Mouse (Mus musculus) cerebellum, adult (tissue): ENCODE measurements around the gene Slitrk3.
A peak's percentile ranks its signal among the peaks of the same experiment; 100 is the strongest.
"Not testable (repeated sequence)": the region's sequence is repeated elsewhere in the genome, so short reads cannot be mapped to it uniquely, and the experiment has no call there.

ENCODE experiments used
- ATAC-seq: cut with Nextera tagmentation; 2 replicates; pipeline ENCODE4 v1.9.2; 2017; ENCODE audit warnings: mild to moderate bottlenecking, moderate library complexity, mixed read lengths; ENCODE audit not compliant: insufficient number of reproducible peaks, low FRiP score, low TSS enrichment

Gene Slitrk3

DNA sequence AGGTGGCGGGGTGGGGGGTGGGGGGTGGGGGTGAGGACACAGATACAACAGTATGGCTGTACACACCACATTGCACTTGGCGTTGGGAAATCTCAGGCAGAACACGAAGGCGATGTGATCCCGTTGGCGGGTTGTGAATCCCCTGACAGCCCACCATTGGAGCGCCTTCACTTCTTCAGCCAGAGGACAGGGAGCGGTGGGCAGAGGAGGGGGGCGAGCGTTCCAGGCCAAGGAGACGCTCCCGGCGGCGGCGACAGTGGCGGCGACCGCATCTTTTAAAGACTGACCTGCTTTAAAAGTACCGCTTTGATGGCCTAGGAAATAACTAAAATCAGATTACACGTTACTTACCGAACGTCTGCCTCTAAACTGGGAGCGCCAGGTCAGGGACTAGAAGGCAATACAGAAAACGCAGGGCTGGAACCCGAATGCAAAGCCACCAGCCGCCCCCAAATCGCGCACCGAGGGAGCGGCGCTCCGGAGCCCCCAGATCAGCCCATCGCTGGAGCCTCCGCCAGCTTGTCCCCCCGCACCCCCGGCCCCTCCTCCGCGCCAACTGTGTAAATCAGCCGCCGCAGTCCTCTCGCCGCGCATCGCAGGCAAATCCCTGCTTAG is at the start of gene Slitrk3:
TSS of gene Slitrk3 (minus strand) at position 607 of the 615 bp plus-strand sequence.
- ATAC-seq: peak; percentile 36

DNA sequence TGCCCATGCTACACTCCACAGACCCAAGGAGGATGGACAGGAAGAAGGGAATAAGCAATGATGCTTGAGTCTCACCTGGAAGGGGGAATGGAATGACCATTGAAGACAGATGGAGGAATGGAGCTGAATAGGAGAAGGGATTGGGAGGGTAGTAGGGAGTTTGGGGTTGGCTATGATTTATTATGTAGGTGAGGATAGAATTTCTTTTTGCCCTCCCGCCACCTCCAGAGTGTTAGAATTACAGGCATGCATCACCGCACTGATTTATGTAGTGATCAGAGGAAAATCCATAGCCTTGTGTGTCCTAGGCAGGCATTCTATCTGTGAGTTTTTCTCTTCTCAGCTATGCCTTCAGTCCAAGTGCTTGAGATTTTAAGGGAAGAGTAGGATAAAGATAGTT is 36.8 kb upstream of the Slitrk3 start:
- ATAC-seq: not testable (repeated sequence)

DNA sequence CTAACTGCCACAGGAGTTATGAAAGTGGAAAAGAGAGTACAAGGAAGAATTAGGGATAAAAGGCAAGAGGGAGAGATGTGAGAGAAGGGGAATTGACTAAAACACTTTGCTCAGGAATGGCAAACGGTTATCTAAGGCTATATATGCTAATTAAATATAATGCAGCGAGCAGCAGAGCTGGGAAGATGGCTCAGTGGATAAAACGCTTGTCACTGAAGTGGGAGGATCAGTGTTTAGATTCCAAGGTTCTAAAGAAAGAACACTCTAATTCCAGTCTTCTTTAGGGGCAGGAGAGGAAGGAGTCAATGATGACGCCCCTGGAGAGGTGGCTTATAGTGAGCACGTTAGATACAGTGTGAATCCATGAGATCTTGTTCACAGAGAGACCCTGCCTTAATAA is 27.0 kb upstream of the Slitrk3 start:
- ATAC-seq: no peak

DNA sequence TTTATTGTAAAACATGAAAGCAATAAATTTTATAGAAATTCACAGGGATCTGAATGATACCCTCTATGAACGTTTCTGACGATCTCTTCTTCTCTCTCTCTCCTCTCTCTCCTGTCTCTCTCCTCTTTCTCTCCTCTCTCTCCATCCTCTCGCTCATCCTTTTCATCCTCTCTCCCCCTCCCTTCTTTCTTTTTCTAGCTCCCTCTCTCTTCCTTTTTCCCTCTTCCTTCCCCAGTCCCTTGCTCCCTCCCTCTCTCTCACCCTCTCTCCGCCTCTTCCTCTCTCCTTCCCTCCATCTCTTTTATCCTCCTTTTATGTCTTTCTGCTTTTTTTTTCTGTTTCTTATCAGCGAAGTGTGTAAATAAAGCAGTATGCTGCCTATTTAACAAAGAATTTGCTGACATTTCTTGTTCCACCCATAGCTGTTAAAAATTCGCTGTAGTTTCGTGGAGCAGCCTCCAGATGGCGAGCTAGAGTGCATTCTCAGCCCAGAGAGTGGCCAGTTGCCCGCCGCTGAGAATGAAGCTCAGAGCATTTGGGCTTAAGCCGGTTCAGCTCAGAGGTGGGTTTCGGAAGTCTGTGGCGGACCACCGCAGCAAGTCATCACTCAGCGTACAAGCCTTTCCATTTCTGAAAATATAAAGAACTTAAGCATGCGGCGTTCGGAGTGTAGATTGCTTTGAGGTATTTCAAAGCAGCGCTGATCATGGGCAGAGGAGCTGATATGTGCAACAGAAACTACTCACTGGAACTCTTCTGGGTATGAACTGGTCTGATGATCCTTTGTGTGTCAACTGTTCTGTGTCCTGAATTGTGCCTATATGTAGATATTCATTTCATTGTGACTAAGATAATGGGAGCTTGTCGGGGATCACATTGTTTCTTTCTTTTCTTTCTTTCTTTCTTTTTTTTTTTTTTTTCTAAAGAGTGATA is 8.5 kb upstream of the Slitrk3 start:
- ATAC-seq: peak; percentile 90

DNA sequence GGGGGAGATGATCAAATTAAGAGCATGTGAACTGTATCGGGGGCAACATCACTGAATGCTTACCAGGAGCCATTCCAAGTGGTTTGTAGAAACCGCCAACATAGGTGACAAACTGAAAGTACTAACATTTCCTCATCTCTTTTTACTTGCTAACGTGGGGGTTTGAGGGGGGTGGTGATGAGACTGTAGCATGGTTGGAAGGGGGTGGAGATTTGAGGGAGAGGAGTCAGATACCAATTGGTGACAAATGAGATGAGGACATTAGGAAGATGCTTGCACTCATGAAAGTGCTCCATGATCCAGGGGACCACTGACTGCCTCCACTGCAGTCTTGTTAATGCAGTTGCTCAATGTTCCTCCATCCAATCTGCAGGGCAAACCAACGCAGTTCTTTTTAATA is 587 bp upstream of the Slitrk3 start:
- no peak for ATAC-seq

DNA sequence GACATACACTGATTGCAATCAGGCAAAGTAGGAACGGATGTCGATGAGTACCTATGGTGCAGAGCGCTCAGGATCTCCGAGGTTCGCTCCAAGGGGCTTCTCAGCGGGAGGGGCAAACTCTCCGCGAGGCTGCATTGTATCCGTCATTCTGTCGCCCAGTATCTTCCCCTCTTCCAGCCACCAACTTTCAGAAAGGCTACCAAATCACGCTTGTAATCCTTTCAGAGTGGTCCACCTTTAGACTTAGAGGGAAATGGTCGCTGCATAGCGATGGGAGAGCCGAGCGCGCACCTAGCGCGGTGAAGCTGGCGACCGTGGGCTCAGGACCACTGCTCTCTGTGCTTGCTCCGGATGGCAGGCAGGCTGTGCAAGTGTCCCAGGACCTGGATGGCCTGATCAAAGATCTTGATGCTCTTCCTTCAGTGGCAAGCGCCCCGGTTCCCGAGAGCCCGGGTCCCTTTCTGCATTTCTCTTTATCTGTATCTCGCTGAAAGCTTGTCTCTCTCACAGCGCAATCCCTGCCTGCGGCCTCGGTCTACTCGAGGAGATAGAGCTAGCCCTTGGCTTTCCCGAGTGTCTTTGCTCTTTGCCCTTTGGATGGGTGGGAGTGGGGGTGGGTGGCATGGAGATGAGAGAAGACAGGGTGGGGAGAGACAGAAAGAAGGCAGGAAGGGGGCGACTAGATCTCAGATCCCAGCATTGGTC is 959 bp downstream of the Slitrk3 start:
- ATAC-seq: peak; percentile 26; the same call in 1 of the 2 replicates

DNA sequence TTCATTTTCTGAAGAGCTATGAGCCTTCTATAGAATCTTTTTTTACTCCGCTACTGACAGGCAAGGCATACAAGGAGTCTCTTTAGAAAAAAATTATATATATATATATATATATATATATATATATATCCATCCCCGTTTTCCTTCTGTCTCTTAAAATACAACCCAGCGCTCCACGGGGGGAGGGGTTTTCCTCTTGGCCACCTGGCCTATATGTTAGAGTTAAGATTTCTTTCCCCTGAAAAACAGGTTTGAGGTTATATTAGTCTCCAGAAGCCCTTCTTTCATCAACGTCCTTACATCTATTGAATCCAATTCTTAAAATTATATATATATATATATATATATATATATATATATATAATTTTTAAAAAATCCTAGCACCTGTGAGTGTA is 1.6 kb downstream of the Slitrk3 start:
- ATAC-seq: no peak

DNA sequence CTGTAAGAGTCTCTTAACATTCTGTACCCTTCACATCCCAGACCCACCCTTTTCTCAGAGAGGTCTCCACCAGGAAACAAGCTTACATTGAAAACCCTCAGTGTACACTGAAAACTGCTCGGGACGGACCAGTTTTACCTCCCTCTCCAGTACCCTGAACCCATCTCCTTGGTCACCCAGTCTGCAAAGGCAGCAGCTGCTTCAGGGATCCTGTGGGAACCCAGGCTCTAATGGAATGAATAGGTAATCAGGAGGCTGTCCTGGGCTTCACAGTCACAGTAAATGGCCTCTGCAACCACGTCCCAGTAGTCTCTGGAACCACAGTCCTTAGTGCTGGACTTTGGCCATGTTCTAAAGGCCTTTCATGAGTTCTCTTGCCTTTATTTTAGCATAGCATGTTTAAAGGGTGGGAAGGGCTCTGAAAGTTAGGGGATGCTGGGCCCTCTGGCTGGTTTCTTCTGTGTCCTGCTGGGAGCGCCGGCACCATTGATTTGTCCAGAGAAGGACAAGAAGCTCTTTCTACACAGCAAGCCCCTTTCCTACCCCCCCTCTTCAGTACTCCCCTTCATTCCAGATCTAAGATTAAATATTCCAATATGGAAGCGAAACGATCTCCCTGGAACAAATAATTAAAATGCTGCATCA is 2.1 kb downstream of the Slitrk3 start:
- no peak for ATAC-seq

DNA sequence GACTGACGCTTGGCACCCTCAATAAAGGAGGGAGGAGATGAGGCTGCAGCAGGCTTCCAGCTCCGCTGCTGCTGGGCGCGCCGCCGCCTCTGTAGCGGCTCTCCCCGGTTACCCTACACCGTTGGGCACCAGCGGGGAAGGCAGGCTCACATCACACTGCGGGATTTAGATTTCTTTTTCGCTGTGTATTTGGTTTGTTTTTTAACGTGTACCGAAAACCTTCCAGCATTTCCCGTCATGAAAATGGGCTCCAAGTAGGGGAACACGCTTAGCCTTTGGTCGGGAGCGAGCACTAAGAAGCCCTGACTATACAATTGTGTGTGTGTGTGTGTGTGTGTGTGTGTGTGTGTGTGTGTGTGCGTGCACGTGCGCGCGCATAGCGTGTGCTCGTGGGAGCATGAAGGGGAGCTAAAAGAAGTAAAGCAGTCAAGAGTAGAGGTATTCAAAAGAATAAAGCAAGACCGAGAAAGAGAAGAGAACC is 4.1 kb downstream of the Slitrk3 start:
- ATAC-seq: peak; percentile 53

DNA sequence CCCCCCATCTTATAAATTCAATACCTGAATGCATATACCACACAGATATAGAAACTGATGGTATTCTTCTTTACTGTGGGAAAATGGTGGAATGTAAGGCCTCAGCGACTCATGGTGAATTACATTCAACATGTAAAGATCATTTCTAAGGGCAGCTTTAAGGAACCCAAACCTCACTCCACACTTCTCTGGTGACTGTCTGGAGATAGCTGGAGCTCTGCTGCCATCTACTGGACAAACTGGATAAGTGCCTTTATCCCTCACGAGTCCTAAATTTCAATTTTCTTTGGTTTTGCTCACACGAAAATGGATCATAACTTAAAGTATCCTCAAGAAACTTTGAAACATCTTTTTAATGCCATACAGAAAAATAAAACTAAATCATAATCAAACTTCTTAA is 11.4 kb downstream of the Slitrk3 start:
- peak; percentile 84 for ATAC-seq

DNA sequence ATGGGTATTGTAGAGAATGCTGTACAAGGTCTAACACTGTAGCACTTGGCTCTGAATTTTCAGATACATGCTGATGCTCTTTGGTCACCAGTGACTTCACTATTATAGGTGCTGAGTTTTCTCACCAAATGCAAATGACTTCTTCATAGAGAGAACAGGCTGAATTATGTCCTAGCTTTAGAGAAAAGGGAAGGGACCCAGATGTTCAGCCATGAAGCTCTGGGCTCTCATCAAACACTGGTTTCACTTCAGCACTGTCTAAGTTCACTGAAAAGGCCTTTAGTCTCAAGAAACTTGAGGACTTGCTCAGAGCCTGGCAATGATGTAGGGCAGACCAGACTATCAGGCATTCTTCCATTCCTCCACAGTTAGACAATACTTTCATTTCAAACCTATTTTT is 15.3 kb downstream of the Slitrk3 start:
- no peak for ATAC-seq

DNA sequence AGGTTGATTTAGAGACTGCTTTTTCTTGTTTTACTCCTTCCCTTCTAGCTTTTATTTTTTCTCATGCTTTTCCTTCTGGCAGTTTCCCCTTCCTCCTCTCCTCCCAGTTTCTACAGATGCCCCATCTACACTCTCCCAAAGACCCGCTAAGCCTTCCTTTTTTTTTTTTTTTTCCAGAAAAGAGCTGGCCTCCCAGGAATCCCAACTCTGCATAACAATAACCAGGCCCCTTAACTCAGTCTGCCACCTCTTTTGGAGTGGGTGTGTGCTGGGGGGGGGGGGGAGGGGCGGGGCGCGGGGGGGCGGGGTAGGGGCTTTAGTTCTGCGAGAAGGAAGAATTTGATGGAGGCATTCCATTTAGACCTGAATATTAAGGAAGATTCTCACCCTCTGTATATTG is 51.6 kb downstream of the Slitrk3 start:
- ATAC-seq: no peak

DNA sequence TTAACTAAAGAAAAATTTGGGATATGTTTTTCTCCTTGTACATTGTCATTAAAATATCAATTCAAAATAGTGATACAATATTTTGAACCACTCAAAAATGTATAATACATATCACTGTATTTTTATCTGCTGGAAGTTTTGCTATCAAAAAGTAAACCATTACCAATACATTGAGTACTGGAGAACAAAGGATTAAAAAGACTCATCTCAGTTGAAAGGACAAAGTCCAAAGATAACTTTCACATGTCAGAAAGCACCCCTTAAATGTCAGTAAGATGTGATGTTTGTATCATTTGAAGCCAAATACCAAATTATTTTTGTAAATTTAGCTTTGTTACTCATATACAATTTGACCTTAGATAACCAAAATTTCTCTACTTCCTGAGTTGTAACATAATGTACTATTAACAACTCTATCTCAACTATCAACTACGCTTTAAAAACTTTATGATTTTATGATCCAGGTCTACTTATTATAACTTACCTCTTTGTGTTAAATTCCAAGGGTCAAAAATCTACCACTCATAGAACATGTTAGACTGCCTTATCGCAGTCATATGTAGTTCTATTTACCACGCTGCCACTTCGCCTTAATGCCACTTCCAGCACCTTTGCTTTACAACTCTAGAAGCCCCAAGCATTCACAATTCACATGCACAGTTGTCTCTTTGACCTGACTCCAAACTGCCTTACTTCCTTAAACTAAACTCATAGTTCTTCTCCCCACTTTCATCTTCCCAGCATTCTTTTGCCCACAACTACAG is 54.5 kb downstream of the Slitrk3 start:
- ATAC-seq: no peak

DNA sequence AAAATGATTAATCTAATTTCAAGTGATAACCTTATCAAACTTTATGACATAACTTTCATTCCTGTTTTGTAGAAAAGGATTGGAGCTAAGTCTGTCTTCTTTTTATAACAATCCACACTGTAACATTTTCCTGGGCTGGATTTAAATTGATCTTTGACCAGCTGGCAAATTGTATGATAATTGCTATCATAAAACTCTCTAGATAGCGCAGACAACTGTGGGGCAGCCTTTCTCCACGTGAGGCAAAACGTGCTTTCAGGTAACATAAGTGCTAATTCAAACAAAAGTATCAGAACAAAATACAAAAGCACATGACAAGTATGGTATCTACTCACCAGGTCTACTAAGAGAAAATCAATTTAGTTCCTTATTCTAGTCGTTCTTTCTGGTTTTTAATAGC is 60.1 kb downstream of the Slitrk3 start:
- ATAC-seq: no peak
